In the genomic region with DNA sequence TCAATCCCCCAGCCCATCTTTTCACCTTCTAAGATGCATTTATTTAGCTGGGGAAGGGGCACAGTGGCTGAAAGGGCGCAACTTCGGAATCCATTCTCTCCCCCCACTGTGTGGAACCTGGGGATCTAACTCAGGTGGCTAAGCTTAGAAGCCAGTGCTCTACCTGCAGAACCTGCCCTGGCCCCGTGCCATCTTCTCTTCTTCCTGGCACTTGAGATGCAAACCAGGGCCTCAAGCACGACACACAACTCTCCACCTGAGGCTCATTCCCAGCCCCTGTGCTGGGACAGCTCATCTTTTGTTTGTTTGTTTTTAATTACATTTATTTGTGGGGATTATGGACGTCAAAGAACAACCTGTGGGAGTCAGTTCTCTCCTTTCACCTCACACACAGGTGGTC, we compare ENCODE assay signal across 25 mouse cellular contexts. TPM values are rescaled to one million over a fixed set of nuclear protein-coding genes. Genes with fewer than 3 reads are reported as not detected.
DNase-seq lines count a peak whose midpoint lies in the region; ATAC-seq lines count a peak whose summit lies in the region.
"Had no signal": no experiment of that assay in that cellular context is flagged by ENCODE, and none has a peak within 500 bp of the region (broad histone marks: within the 10 kb centered on the region; RNA-seq: fewer than 3 reads in every experiment).

No protein-coding gene starts in this region.

- no peak overlapping the region for H3K27ac ChIP-seq in embryonic facial prominence, embryonic 14.5 days (replicated peaks; ENCODE audit: low read depth, low read length)
- no peak overlapping the region for H3K27ac ChIP-seq in embryonic facial prominence, embryonic 10.5 days (replicated peaks)
- no peak overlapping the region for H3K27ac ChIP-seq in midbrain, embryonic 11.5 days (ENCODE audit: low read depth, low read length)
- no peak overlapping the region for H3K27ac ChIP-seq in midbrain, embryonic 10.5 days (replicated peaks)
- no peak overlapping the region for H3K27ac ChIP-seq in hindbrain, embryonic 12.5 days
- H3K27ac ChIP-seq: embryonic facial prominence, embryonic 13.5 days; forebrain, embryonic 13.5 days; forebrain, embryonic 15.5 days had no signal

- H3K9ac ChIP-seq in embryonic facial prominence, embryonic 14.5 days (ENCODE audit: low read depth, low read length), result no peak overlapping the region
- H3K9ac ChIP-seq in midbrain, embryonic 11.5 days (ENCODE audit: low read length), result no peak overlapping the region
- no peak overlapping the region for H3K9ac ChIP-seq in hindbrain, embryonic 12.5 days
- H3K9ac ChIP-seq: embryonic facial prominence, embryonic 13.5 days; forebrain, embryonic 13.5 days; forebrain, embryonic 15.5 days had no signal

- WGBS in embryonic facial prominence, embryonic 14.5 days, result 68% methylated on average over 5 of the region's 5 CpGs
- 87% methylated on average over 5 of the region's 5 CpGs for WGBS in embryonic facial prominence, embryonic 10.5 days
- WGBS in midbrain, embryonic 11.5 days, result 85% methylated on average over 5 of the region's 5 CpGs
- 88% methylated on average over 5 of the region's 5 CpGs for WGBS in midbrain, embryonic 10.5 days
- 90% methylated on average over 5 of the region's 5 CpGs for WGBS in hindbrain, embryonic 12.5 days

- no peaks in the 10 kb centered on the region for H3K4me1 ChIP-seq in embryonic facial prominence, embryonic 14.5 days (ENCODE audit: control insufficient read depth, insufficient read depth, low read length)
- no peaks in the 10 kb centered on the region for H3K4me1 ChIP-seq in embryonic facial prominence, embryonic 10.5 days
- H3K4me1 ChIP-seq in midbrain, embryonic 11.5 days (ENCODE audit: control insufficient read depth, insufficient read depth, low read length), result no peaks in the 10 kb centered on the region
- H3K4me1 ChIP-seq in midbrain, embryonic 10.5 days, result no peaks in the 10 kb centered on the region
- no peaks in the 10 kb centered on the region for H3K4me1 ChIP-seq in hindbrain, embryonic 12.5 days
- H3K4me1 ChIP-seq: embryonic facial prominence, embryonic 13.5 days; forebrain, embryonic 13.5 days; forebrain, embryonic 15.5 days had no signal

- ATAC-seq in embryonic facial prominence, embryonic 14.5 days (ENCODE audit: low read depth), result peak; percentile 53; the same call in 1 of the 2 replicates
- ATAC-seq in midbrain, embryonic 11.5 days (ENCODE audit: low FRiP score), result no peak
- no peak for ATAC-seq in hindbrain, embryonic 12.5 days (ENCODE audit: low FRiP score)
- ATAC-seq: activated CD4-positive, CD25-positive, alpha-beta regulatory T cell, adult 4 months; CD4-positive, CD25-positive, alpha-beta regulatory T cell, adult 4 months; forebrain, embryonic 13.5 days; forebrain, embryonic 15.5 days; Patski had no signal

- peaks cover 30% of the 10 kb centered on the region for H3K36me3 ChIP-seq in embryonic facial prominence, embryonic 14.5 days (ENCODE audit: control insufficient read depth, insufficient read depth, low read length)
- peaks cover 82% of the 10 kb centered on the region for H3K36me3 ChIP-seq in embryonic facial prominence, embryonic 10.5 days (replicated peaks)
- no peaks in the 10 kb centered on the region; the same call in 1 of the 2 replicates for H3K36me3 ChIP-seq in midbrain, embryonic 11.5 days (ENCODE audit: control insufficient read depth, insufficient read depth, low read length)
- peaks cover 88% of the 10 kb centered on the region for H3K36me3 ChIP-seq in midbrain, embryonic 10.5 days
- peaks cover 59% of the 10 kb centered on the region for H3K36me3 ChIP-seq in hindbrain, embryonic 12.5 days

- DNase-seq in embryonic facial prominence, embryonic 14.5 days (ENCODE audit: low spot score), result peak; percentile 38
- no peak for DNase-seq in embryonic facial prominence, embryonic 10.5 days (ENCODE audit: low spot score)
- DNase-seq in lung, postnatal 10 days, result peak; percentile 15
- no peak for DNase-seq in lung, postnatal 25 days (ENCODE audit: low spot score)
- DNase-seq in midbrain, embryonic 11.5 days (ENCODE audit: low spot score, missing footprints), result peak; percentile 37
- DNase-seq in midbrain, embryonic 10.5 days (ENCODE audit: low spot score), result no peak
- peak; percentile 21 for DNase-seq in lung, postnatal 36 days
- DNase-seq: adrenal gland, adult 8-10 months; adrenal gland, postnatal 14 days; adrenal gland, postnatal 36 days; B cell, adult 2 months; cerebellum, adult 11-12 months; cerebellum, adult 2 months; cerebellum, adult 9-10 months; cerebellum, postnatal 10 days; cerebellum, postnatal 25 days had no signal

- H3K4me2 ChIP-seq in embryonic facial prominence, embryonic 14.5 days (ENCODE audit: low read depth, low read length), result no peak overlapping the region
- no peak overlapping the region for H3K4me2 ChIP-seq in midbrain, embryonic 11.5 days
- no peak overlapping the region for H3K4me2 ChIP-seq in hindbrain, embryonic 12.5 days (replicated peaks)
- H3K4me2 ChIP-seq: embryonic facial prominence, embryonic 13.5 days; forebrain, embryonic 13.5 days; forebrain, embryonic 15.5 days had no signal

- H3K27me3 ChIP-seq in embryonic facial prominence, embryonic 14.5 days (replicated peaks; ENCODE audit: control insufficient read depth, insufficient read depth, low read length), result no peaks in the 10 kb centered on the region
- no peaks in the 10 kb centered on the region for H3K27me3 ChIP-seq in embryonic facial prominence, embryonic 10.5 days (replicated peaks; ENCODE audit: low read depth, poor library complexity, severe bottlenecking)
- H3K27me3 ChIP-seq in midbrain, embryonic 11.5 days (ENCODE audit: control insufficient read depth, insufficient read depth, low read length), result no peaks in the 10 kb centered on the region
- no peaks in the 10 kb centered on the region for H3K27me3 ChIP-seq in midbrain, embryonic 10.5 days (ENCODE audit: low read depth, poor library complexity, severe bottlenecking)
- no peaks in the 10 kb centered on the region for H3K27me3 ChIP-seq in hindbrain, embryonic 12.5 days
- H3K27me3 ChIP-seq: CH12.LX; embryonic facial prominence, embryonic 13.5 days; forebrain, embryonic 13.5 days; forebrain, embryonic 15.5 days; Patski had no signal

- no peaks in the 10 kb centered on the region for H3K9me3 ChIP-seq in embryonic facial prominence, embryonic 14.5 days (ENCODE audit: control insufficient read depth, low read length)
- no peaks in the 10 kb centered on the region for H3K9me3 ChIP-seq in embryonic facial prominence, embryonic 10.5 days
- H3K9me3 ChIP-seq in midbrain, embryonic 11.5 days (ENCODE audit: control insufficient read depth, low read length), result no peaks in the 10 kb centered on the region
- no peaks in the 10 kb centered on the region for H3K9me3 ChIP-seq in midbrain, embryonic 10.5 days (replicated peaks)
- no peaks in the 10 kb centered on the region for H3K9me3 ChIP-seq in hindbrain, embryonic 12.5 days (replicated peaks)
- H3K9me3 ChIP-seq: embryonic facial prominence, embryonic 13.5 days; forebrain, embryonic 13.5 days; forebrain, embryonic 15.5 days; G1E had no signal

- H3K4me3 ChIP-seq in embryonic facial prominence, embryonic 14.5 days (ENCODE audit: low read depth, low read length), result no peak overlapping the region
- H3K4me3 ChIP-seq in embryonic facial prominence, embryonic 10.5 days, result no peak overlapping the region
- H3K4me3 ChIP-seq in midbrain, embryonic 11.5 days (ENCODE audit: low read depth, low read length), result no peak overlapping the region
- H3K4me3 ChIP-seq in midbrain, embryonic 10.5 days, result no peak overlapping the region
- no peak overlapping the region for H3K4me3 ChIP-seq in hindbrain, embryonic 12.5 days
- H3K4me3 ChIP-seq: embryonic facial prominence, embryonic 13.5 days; forebrain, embryonic 13.5 days; forebrain, embryonic 15.5 days had no signal

RNA-seq across cellular contexts. Expression of a gene that starts 11.5 kb away (rescaled TPM):
- 7.4 and 11.0 TPM in 2 replicates for polyA plus RNA-seq in embryonic facial prominence, embryonic 14.5 days (2014; fragmentation: Nextera tagmentation; extraction: Ambion mirVana)
- 22.9 and 24.0 TPM in 2 replicates for polyA plus RNA-seq in embryonic facial prominence, embryonic 10.5 days (2016; fragmentation: Nextera tagmentation; extraction: Ambion mirVana)
- polyA plus RNA-seq in midbrain, embryonic 11.5 days (2014; fragmentation: Nextera tagmentation; extraction: Ambion mirVana), result 12.4 and 15.0 TPM in 2 replicates
- 21.0 and 21.6 TPM in 2 replicates for polyA plus RNA-seq in midbrain, embryonic 10.5 days (2016; fragmentation: Nextera tagmentation; extraction: Ambion mirVana)
- polyA plus RNA-seq in hindbrain, embryonic 12.5 days (2016; fragmentation: Nextera tagmentation; extraction: Ambion mirVana), result 19.5 and 20.9 TPM in 2 replicates

RNA-seq across cellular contexts. Expression of a gene that starts 26.0 kb away (rescaled TPM):
- polyA plus RNA-seq in embryonic facial prominence, embryonic 14.5 days (2014; fragmentation: Nextera tagmentation; extraction: Ambion mirVana), result 0.04 and 0.22 TPM in 2 replicates
- polyA plus RNA-seq in embryonic facial prominence, embryonic 10.5 days (2016; fragmentation: Nextera tagmentation; extraction: Ambion mirVana), result 0.18 and 0.25 TPM in 2 replicates
- 0.78 and 0.88 TPM in 2 replicates for polyA plus RNA-seq in midbrain, embryonic 11.5 days (2014; fragmentation: Nextera tagmentation; extraction: Ambion mirVana)
- 0.49 and 0.79 TPM in 2 replicates for polyA plus RNA-seq in midbrain, embryonic 10.5 days (2016; fragmentation: Nextera tagmentation; extraction: Ambion mirVana)
- polyA plus RNA-seq in hindbrain, embryonic 12.5 days (2016; fragmentation: Nextera tagmentation; extraction: Ambion mirVana), result 3.2 and 4.1 TPM in 2 replicates
- polyA plus RNA-seq: G1E had no signal

RNA-seq across cellular contexts. Expression of a gene that starts 56.6 kb away (rescaled TPM):
- polyA plus RNA-seq in embryonic facial prominence, embryonic 14.5 days (2014; fragmentation: Nextera tagmentation; extraction: Ambion mirVana), result 3.2 and 4.1 TPM in 2 replicates
- 3.1 and 3.7 TPM in 2 replicates for polyA plus RNA-seq in embryonic facial prominence, embryonic 10.5 days (2016; fragmentation: Nextera tagmentation; extraction: Ambion mirVana)
- 1.6 and 2.0 TPM in 2 replicates for polyA plus RNA-seq in midbrain, embryonic 11.5 days (2014; fragmentation: Nextera tagmentation; extraction: Ambion mirVana)
- 4.8 and 5.1 TPM in 2 replicates for polyA plus RNA-seq in midbrain, embryonic 10.5 days (2016; fragmentation: Nextera tagmentation; extraction: Ambion mirVana)
- polyA plus RNA-seq in hindbrain, embryonic 12.5 days (2016; fragmentation: Nextera tagmentation; extraction: Ambion mirVana), result 11.4 and 12.3 TPM in 2 replicates

Comparison
In these comparisons a context has a peak if more than half of its experiments do, and no peak if none do; other contexts are left out.
1. DNase-seq: peak in embryonic facial prominence, embryonic 14.5 days (single experiment), lung, postnatal 10 days (single experiment), midbrain, embryonic 11.5 days (single experiment) and lung, postnatal 36 days (single experiment); none in embryonic facial prominence, embryonic 10.5 days (single experiment), lung, postnatal 25 days (single experiment) and midbrain, embryonic 10.5 days (single experiment).